Mouse (Mus musculus) mesoderm, embryonic 11.5 days (tissue): ENCODE results near the gene Mcm7.
"Not testable (repeated sequence)": the region's sequence is repeated elsewhere in the genome, so short reads cannot be mapped to it uniquely, and the experiment has no call there.

Experiments
- DNase-seq: peaks from one replicate; pipeline ENCODE4 v3.0.0-alpha.2; 2012; ENCODE audit warnings: low read depth, low spot score

Gene Mcm7

DNA sequence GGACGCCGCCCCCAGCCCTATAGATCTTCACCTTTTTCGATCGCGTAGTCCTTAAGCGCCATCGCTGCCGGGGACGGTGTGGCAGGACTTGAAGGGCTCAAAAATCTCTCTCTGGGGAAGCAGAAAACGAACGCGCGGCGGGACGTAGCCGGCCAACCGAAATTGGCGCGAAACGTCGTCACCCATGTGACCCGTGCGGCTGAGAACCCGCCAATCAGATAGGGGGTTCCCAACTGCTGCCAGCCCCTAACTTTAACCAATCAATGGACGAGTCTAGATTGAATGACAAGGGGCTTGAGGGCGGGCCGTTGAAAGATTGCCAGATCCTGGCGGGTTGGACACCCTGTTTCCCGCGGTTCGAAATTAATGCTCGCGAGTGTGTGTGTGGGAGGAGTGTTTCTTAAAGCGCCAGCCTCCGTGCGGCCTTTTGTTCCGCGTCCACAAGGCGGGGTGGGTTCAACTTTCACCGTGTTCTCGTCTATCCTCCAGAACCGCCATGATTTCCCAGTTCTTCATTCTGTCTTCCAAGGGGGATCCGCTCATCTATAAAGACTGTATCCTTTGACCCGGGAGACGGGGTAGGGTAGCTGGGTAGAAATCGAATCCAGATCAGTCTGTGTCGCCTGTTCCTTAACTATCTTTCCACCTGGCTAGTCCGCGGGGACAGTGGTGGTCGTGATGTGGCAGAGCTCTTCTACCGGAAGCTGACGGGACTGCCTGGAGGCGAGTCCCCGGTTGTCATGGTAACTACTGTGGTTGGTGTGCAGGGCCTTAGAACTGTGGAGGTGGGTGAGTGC lies at the start of gene Mcm7, which contains the start of gene Ap4m1:
Gene Mcm7 (minus strand): TSS at position 728 of the 797 bp plus-strand sequence.
Gene Ap4m1 (plus strand): TSS at position 308 of the 797 bp plus-strand sequence.
- peak; percentile 96 for DNase-seq

DNA sequence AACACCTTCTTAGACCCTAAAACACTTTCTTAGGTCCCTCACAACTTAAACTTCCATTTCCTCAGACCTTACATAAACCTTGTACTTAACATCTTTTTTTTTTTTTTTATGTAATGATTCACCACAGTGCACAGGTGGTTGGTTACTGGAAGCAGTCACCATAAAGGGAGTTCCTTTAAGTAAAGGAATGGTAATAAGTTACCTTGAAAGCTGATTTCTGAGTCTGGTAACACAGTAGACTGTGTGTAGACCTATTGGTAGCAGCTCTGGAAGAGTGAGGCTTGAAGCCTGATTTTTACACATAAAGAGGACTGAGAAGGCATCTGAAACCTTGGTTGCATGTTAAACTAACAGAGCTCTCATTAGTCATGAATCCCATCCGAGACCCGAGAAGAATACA lies 47.6 kb upstream of the Mcm7 start:
- no peak for DNase-seq

DNA sequence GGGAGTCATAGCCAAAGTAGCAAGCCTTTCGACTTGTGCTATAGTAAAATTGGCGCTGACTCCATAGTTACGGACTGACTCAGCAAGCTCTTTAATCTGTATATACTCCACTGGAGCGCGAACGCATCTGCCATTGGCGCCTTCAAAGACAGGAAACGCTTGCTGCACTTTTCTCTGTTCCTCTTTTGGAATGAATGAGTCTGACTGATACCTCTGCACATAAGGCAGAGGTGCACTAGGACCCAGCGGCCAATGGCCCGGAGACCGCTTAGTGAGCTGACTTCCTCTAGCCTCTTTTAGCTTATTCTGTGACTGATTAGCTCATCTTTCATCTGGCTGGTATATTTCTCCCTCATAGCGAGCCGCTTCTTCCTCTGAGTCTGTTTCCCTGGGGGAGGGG lies 44.4 kb upstream of the Mcm7 start:
- not testable (repeated sequence) for DNase-seq

DNA sequence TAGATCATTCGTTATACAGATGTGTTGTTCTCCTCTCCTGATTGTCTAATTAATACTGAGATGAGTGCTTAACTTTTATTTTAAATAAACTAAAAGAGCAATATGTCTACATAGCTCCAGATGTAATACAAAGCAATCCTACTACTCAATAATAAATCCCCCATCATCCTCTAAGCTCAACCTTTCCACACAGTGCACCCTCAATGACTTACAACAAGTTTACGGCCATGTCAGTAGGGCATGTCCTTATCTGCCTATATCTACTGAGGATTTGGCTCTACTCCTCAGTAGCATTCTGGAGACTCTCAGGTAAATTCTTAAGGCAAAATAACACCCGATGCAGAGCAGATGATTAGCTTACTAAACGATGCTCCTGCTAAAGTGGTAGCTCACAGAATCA lies 35.7 kb upstream of the Mcm7 start:
- no peak for DNase-seq

DNA sequence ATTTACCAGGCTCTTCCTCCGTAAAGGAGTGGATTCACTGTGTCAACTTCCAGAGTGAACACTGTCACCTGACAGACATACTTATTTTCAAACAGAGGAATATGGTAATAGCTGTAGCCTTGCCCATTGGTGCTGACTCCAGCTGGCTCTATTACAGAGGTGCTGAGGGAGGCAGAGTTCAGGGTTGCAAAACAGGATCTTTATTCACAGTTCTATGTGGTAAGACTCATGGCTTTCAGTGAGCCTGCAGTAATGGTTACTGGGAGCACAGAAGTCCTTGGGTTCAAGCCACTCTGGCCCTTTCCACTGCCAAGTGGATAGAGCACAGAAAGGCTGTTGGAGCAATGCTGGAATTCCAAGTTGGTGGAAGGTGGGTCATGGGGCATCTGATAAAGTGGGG lies 35.0 kb upstream of the Mcm7 start:
- DNase-seq = no peak

DNA sequence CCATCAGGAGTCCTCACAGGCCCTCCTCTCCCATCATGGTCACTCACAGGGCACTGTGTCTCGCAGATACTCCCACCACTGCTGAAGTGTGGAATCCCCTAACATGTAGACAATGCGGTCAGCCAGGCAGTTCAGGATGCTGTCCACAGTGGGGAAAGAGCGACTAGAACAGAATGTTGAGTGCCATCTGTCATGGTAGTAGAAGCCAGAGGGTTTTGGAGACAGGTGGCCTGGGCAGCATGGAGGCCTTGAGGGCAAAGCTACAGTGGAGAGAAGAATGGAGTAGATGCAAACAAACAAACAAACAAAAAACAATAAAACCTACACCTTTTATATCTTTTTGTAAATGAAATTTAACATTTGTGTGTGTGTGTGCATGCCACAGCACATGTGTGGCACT lies 29.9 kb upstream of the Mcm7 start:
- DNase-seq = no peak

DNA sequence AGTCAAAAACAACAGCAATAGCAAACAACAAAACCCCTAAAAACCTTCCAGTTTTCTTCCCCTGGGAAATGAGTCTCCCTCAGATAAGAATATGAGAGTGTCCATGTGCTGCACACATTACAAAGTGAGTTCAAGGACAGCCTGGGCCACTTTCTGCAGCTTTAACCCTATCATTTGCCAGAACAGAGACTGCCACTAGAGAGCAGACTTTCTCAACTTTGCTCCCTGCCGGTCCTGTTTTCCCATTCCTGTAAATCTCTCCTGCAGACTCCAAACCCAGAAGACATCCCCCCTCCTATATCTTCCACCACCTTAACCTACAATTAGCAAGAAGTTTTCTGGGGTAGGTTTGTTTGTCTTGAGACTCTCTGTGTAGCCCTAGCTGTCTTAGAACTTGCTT lies 27.4 kb upstream of the Mcm7 start:
- DNase-seq = no peak

DNA sequence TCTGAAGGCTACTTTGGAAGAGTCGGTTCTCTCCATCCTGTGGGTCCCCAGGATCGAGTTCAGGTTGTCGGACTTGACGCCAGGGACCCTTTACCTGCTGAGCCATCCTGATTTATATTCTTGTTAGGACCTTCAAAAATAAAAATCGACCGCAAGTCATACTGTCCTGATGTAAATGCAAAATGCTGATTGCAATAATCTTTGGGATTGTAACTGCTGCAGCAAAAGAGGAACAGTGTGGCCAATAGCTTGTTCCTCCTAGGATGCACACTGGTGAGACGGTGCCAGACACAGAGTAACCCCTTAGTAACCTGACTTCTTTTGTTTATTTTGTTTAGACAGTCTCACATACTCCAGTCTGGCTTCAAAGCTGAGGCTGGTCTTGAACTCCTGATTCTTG lies 23.2 kb upstream of the Mcm7 start:
- DNase-seq = no peak

DNA sequence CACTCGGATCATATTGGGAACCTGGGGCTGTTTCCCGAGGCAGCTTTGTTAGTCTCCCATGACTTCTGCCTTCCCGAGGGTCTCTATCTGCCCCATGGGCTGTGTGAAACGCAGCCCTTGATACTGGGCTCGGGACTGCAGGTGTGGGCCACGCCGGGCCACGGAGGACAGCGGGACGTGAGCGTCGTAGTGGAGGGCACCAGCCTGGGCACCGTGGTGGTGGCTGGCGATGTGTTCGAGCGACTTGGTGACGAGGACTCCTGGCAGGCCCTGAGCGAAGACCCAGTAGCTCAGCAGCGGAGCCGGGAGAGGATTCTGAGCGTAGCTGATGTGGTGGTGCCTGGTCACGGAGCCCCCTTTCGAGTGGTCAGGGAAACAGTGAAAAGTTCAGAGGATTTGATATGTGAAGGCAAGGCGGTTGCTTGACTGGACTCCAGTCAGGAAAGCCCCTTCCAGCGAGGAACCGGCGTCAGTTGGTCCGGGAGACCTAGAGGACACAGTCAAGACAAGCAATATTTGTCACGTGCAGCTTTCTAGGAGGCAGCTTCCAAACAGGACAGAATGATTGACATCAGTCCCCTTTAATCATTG lies 22.6 kb upstream of the Mcm7 start:
- DNase-seq = peak; percentile 39

DNA sequence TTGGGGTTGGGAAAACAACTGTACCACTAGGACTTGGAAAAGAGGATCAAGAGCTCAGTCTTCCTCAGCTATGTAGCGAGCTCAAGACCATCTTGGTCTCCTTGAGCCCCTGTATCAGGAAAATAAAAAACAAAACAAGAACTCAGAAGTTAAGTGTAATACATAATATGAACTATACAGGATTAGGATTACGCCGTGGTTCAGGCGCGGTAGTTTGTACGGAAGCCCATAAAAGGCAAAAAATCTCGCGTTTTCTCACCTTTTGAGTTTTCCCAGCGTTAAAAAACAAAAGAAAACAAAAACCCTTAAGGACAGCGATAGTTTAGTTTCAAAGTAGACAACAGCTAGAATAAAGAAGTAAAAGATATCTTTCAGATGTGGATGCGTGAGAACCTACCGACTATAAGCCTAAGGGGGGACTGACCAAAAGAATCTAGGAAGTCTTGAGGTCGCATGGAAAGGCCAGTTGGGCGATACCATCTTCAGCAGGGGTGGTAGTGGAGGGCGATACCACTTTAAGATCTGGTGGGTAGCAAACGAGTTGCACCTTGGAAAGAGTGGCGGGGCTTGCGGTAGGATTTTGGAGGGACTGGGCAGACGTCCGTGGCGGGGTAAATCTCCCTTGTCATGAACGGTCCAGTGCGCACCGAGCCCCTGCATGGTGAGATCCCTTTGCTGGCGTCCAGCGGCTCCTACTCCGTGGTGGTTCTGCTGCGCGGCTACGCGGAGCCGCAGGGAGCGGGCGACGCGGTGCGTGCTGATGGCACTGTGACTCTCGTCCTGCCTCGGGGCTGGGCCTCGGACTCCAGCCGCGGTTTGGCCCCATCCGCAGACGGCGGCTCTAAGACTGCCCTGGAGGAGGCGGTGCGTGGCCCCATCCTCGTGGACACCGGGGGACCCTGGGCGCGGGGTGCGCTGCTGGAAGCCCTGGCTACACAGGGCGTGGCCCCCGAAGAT lies 21.8 kb upstream of the Mcm7 start, which contains the start of gene Mblac1:
Gene Mblac1 (plus strand): TSS at position 544 of the 957 bp plus-strand sequence.
- DNase-seq = peak; percentile 95

DNA sequence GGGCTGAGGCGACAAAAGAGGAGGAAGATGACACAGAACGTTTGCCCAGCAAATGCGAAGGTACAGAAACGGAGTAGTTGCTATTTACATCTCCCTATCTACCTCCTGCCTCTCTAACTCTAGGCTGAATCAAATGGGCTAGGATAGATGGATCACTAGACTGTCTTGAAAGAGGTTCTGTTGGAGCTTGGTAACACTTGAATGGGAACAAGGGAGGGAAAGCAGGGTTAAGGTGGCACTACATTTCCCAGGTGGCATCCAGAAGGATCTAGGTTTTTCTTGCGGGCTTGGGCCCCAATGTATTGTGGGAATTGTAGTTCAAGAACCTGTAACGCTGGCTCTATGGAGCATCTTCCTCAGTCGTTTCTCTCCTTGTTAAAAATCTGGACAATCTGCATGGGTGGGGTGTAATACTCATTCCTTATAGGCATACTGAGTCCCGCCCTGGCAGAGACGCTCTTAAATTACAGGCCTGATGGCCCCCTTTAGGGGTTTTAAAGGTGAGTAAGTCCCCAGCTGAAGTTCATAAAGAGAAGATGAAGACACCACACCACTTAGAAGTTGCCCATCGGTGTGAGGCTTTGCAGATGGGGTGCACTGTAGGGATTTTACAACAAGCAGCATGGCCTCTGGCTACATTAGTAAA lies 15.6 kb upstream of the Mcm7 start:
- peak; percentile 77 for DNase-seq

DNA sequence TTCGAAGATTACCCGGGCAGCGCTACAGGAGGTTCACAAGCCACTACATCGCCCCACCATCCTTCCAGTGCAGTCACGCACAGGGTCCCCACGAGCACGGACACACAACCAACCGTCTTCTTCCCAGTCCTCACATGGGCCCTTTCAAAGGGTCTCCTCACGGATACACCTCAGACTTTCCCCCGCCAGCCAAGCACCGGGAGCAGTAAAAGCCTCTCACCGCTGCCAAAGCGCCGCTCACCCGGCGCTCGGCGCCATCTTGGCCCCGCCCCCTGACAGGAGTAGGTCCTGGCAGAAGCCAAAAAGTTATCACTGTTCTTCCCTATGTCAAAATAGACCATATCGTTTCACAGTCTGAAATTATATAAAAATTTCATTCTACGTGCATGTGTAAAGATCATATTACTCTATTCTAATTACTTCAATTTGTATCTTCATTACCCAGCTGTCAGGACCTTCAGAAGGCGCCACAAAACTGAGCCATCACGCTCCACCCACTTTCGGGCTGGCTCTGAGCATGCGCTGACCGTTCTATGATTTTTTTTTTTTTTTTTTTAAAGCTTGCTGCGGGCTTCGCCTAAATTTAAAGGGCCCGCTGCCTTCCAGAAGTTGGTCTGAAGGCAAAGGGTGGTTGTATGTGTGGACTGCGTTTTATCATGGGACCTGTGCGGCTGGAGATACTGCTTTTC lies 14.9 kb upstream of the Mcm7 start, which contains the start of the genes Taf6 and Cnpy4:
Gene Taf6 (minus strand): TSS at position 502 of the 689 bp plus-strand sequence.
Gene Cnpy4 (plus strand): TSS at position 536 of the 689 bp plus-strand sequence.
- peak; percentile 90 for DNase-seq

DNA sequence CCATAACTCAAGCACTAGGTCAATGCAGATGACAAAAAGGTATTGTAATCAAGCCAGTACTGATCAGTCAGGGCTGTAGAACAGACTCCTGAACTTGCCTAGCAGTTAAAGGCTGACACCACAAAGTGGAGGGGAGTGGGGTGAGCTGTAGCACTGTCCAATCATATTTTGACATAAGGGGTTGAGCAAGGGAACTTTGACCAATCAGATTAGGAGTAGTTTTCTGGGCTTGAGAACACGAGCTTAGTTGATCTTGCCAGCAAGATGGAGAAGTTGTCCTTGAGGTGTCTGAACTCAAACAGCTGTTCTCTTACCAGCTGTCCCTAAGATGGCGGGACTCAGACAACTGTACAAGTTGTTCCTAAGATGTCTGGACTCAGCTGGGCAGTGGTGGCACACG lies 995 bp upstream of the Mcm7 start:
- no peak for DNase-seq

DNA sequence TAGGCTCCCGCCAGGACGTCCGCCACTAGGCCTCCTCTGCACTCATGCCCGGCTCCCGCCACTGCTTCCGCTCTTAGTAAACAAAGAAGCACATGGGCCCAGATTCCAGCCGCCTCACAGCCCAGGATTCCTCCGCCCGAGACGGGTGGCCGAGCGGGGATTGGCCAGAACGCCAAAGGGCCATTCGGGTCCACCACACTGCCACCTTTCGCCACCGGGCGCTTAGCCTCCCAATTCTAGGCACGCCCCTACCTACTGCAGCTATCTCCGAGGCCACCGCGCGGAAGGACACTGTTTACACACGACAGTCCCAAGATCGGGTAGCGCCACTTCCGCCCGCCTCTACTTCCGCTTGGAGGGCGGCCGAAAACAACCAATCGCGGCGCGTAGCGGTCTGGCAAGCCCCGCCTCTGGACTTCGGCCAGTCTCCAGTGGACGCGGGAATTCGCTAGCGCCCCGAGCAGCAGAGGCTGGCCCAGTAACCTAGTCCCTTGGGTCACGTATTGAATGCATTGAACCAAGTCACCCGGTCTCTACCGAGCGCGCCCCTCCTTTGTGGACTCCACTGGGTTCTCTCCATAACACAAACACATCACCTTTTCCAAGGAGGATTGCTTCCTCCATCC lies 1.2 kb downstream of the Mcm7 start:
- peak; percentile 98 for DNase-seq

DNA sequence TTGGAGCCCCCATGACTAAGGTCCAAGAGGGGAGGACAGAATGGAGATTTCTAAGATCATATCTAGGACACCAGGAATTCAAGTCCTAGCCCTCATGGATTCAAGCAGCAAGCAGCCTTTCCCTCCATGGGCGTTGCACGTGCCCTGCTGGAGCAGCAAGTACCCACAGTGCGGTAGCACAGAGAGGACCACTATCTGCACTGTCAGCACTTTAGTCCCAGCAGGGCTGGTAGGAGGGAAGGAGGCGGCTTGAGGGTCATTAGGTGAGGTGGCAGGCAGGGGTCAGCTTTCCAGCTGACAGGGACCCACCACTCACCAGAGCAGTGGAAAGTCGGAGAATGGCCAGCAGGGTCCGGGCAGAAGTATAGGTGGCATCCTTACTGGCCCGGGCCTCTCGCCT lies 6.6 kb downstream of the Mcm7 start:
- DNase-seq = no peak

DNA sequence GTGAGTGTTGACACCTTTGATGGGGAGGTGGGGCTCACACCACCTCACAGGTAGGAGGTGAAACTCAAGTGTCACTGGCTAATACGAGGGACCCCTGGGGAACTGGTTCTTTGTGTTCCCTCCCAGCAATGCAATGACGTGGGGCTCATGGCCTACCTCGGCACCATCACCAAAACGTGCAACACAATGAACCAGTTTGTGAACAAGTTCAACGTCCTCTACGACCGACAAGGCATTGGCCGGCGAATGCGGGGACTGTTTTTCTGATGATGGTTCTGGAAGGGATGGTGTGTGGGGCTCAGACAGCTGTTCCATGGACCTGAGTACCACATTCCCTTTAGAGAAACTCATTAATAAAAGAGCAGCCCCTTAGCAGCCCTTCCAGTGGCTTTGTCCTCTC lies 8.6 kb downstream of the Mcm7 start:
- no peak for DNase-seq

DNA sequence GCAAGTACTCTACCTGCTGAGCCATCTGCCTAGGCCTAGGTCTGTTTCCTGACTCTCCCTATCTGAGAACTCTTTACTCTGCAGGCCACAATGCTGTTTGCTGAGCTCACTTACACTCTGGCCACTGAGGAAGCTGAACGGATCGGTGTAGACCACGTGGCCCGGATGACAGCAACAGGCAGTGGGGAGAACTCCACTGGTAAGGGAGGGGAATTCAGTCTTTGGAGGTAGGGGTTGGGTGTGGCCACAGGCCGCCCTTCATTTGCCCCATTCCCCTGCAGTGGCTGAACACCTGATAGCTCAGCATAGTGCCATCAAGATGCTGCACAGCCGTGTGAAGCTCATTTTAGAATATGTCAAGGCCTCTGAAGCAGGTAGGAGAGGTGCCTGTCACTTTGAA lies 9.2 kb downstream of the Mcm7 start:
- DNase-seq = no peak

DNA sequence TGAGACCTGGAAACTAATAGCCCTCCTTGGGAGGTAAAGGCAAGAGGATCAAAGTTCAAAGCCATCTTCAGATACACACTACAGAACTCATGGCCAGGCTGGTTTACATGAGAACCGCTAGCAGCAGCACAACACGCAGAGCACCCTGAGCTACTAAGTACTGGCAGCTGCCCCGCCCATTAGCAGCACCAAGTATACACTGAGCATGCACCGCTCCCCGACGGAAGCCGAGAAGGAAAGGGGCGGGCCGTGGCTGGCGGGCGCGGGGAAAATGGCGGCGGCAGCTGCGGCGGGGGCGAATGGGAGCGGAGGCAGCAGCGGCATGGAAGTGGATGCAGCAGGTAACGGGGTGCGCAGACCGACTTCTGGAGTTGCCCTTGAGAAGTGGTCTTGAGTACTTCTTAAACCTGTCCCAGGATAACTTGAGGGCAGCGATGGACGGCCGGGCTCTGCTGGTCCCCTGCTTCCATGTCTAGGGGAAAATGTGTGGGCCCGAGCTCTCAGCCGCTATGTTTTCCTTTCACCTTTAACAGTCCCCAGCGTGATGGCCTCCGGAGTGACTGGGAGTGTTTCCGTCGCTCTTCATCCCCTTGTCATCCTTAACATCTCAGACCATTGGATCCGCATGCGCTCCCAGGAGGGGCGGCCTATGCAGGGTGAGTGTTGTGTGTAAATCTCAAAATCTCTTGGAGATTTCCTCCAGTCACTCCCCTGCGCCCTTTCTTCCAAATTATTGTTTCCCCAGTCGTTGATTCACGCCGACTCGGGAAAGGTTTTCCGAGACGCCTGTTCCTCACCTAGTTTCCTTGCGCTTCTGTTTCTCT lies 11.2 kb downstream of the Mcm7 start, which contains the start of gene Cops6:
Gene Cops6 (plus strand): TSS at position 230 of the 824 bp plus-strand sequence.
- peak; percentile 87 for DNase-seq

DNA sequence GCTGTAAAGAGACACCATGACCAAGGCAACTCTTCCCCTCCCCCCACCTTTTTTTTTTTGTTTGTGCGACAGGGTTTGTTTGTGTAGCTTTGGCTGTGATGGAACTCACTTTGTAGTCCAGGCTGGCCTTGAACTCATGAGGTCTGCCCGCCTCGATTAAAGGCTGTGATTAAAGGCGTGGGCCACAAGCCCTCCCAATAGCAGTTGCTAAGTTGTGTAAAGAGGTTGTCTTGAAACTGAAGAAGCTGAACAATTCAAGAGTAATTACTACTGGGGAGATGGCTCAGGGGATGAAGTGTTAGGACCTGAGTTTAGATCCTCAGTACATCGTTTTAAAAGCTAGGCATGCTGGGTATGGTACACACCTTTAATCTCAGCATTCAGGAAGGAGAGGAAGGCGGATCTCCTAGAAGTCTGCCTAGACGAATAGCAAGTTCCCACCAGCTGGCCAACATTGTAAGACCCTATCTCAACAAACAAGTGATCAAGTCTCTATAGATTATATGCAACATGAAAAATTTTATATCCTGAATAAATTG lies 11.9 kb downstream of the Mcm7 start:
- DNase-seq = no peak
